ENCODE assay signal across 9 mouse cellular contexts in the genomic region with DNA sequence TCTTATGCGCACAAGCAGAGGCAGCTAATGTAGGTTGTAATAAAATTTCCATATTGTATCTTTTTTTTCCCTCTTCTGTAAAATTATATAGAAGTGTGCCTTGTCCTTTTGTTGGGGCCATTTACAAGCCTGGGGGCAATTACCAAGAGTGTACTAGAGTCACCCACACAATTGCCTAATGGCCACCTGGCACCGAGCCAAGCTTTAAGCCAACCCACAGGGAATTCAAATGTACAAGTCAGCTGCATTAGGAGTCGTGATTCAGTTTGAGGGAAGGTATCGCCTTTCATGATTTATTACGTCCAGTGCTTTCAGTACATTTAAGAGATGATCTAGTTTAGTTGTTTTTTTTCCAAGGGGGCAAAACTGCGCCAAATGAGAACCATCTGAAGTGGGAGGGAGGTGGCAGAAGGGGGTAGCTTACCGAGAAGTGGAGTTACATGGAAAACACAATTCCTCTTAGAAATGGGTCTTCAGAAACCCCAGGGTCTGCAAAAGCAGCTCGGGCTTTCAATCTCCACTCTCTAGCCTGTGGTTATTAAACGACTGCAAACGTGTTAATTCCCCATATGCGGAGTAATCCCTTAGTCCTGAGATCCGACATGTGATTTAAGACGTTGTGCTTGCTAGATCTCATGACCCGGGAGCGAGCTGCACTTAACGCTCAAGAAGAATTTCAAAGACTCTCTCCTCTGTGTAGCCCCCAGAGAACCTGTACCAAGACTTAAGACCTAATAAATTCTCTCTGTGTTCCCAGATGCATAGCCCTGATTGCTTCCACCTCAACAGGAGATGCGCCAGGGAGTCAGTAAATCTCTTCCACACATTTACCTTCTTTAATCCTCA.
A peak's percentile ranks its signal among the peaks of the same experiment; 100 is the strongest.
DNase-seq lines count a peak whose midpoint lies in the region; ATAC-seq and TF ChIP-seq lines count a peak whose summit lies in the region.
"Had no signal": no experiment of that assay in that cellular context is flagged by ENCODE, and none has a peak within 500 bp of the region (broad histone marks: within the 10 kb centered on the region; RNA-seq: fewer than 3 reads in every experiment).

No protein-coding gene starts in this region.

- no peaks in the 10 kb centered on the region for H3K9me3 ChIP-seq in neural tube, embryonic 11.5 days (ENCODE audit: control insufficient read depth, low read length)
- H3K9me3 ChIP-seq in intestine, embryonic 16.5 days (ENCODE audit: control insufficient read depth, low read length) = no peaks in the 10 kb centered on the region

- no peak for TF ChIP-seq CTCF in heart, adult 2 months (IDR thresholded peaks at IDR 0.05)

- no peak overlapping the region for H3K4me2 ChIP-seq in neural tube, embryonic 11.5 days (ENCODE audit: low read depth)
- no peak overlapping the region for H3K4me2 ChIP-seq in intestine, embryonic 16.5 days (ENCODE audit: low read depth, low read length)

- TF ChIP-seq EP300 in heart, adult 2 months (IDR thresholded peaks at IDR 0.05; ENCODE audit: insufficient read depth, low read depth, low read length) = no peak

- H3K4me1 ChIP-seq in neural tube, embryonic 11.5 days (ENCODE audit: control insufficient read depth, insufficient read depth, low read length) = no peaks in the 10 kb centered on the region; the same call in 1 of the 2 replicates
- H3K4me1 ChIP-seq in intestine, embryonic 16.5 days (ENCODE audit: control insufficient read depth, insufficient read depth, low read length) = no peaks in the 10 kb centered on the region
- H3K4me1 ChIP-seq in heart, adult 2 months (ENCODE audit: control insufficient read depth, insufficient read depth, low read length) = no peaks in the 10 kb centered on the region

- intact Hi-C loops in heart, adult 2 months (cut with DNase I) = no loop called here

- peak; percentile 52 to 56 for DNase-seq in cerebellum, postnatal 10 days
- DNase-seq in cerebellum, postnatal 36 days = no peak
- DNase-seq in neural tube, embryonic 11.5 days (ENCODE audit: low spot score) = peak; percentile 75
- DNase-seq in neural tube, embryonic 10.5 days (ENCODE audit: extremely low spot score, low spot score) = no peak
- no peak for DNase-seq in thymus, postnatal 14 days
- no peak for DNase-seq in c-Kit-positive CD71-positive TER-119-positive erythroid progenitor cells, embryonic 14.5 days (ENCODE audit: low spot score)
- no peak for DNase-seq in heart, adult 2 months
- DNase-seq: B cell, adult 2 months had no signal

- no peak overlapping the region for H3K4me3 ChIP-seq in neural tube, embryonic 11.5 days (ENCODE audit: low read depth, low read length)
- no peak overlapping the region for H3K4me3 ChIP-seq in intestine, embryonic 16.5 days (ENCODE audit: low read length)
- H3K4me3 ChIP-seq in heart, adult 2 months = no peak overlapping the region

- 41% methylated on average over 17 of the region's 17 CpGs for WGBS in neural tube, embryonic 11.5 days
- 56% methylated on average over 17 of the region's 17 CpGs for WGBS in intestine, embryonic 16.5 days
- 78% methylated on average over 17 of the region's 17 CpGs for WGBS in heart, adult 2 months

- H3K79me2 ChIP-seq in heart, adult 2 months (replicated peaks; ENCODE audit: control insufficient read depth, insufficient read depth, low read length) = no peaks in the 10 kb centered on the region

- H3K27me3 ChIP-seq in neural tube, embryonic 11.5 days (ENCODE audit: control insufficient read depth, insufficient read depth, low read length) = no peaks in the 10 kb centered on the region
- H3K27me3 ChIP-seq in intestine, embryonic 16.5 days (replicated peaks; ENCODE audit: control insufficient read depth, insufficient read depth, low read length) = no peaks in the 10 kb centered on the region
- H3K27me3 ChIP-seq in heart, adult 2 months (ENCODE audit: control insufficient read depth, insufficient read depth, low read length) = no peaks in the 10 kb centered on the region

- peak overlapping the region; percentile 56; the same call in 1 of the 2 replicates for H3K27ac ChIP-seq in neural tube, embryonic 11.5 days (ENCODE audit: low read depth, low read length)
- H3K27ac ChIP-seq in intestine, embryonic 16.5 days (ENCODE audit: low read length) = no peak overlapping the region
- no peak overlapping the region for H3K27ac ChIP-seq in heart, adult 2 months

- no peak overlapping the region for H3K9ac ChIP-seq in neural tube, embryonic 11.5 days (ENCODE audit: low read length)
- H3K9ac ChIP-seq in intestine, embryonic 16.5 days (ENCODE audit: low read depth, low read length) = no peak overlapping the region
- H3K9ac ChIP-seq in heart, adult 2 months (ENCODE audit: low read depth, low read length) = no peak overlapping the region

- peak; percentile 85 for ATAC-seq in neural tube, embryonic 11.5 days (ENCODE audit: insufficient read depth, low FRiP score, low TSS enrichment)
- peak; percentile 71 for ATAC-seq in intestine, embryonic 16.5 days

- TF ChIP-seq POLR2A in heart, adult 2 months (IDR thresholded peaks at IDR 0.05; ENCODE audit: insufficient read depth, low read depth, low read length) = no peak

- no peaks in the 10 kb centered on the region for H3K36me3 ChIP-seq in neural tube, embryonic 11.5 days (ENCODE audit: control insufficient read depth, insufficient read depth, low read length)
- no peaks in the 10 kb centered on the region for H3K36me3 ChIP-seq in intestine, embryonic 16.5 days (ENCODE audit: control insufficient read depth, insufficient read depth, low read length)
- no peaks in the 10 kb centered on the region for H3K36me3 ChIP-seq in heart, adult 2 months (ENCODE audit: control insufficient read depth, insufficient read depth, low read length)

Comparison
In these comparisons a context has a peak if more than half of its experiments do, and no peak if none do; other contexts are left out.
1. DNase-seq: peak in cerebellum, postnatal 10 days (2 of 2) and neural tube, embryonic 11.5 days (single experiment); none in cerebellum, postnatal 36 days (0 of 2), neural tube, embryonic 10.5 days (single experiment), thymus, postnatal 14 days (single experiment), c-Kit-positive CD71-positive TER-119-positive erythroid progenitor cells, embryonic 14.5 days (single experiment) and heart, adult 2 months (0 of 2).